Mouse (Mus musculus) macrophage (primary cell): ENCODE results near the gene Tsc22d1. TPM values are rescaled to one million over a fixed set of nuclear protein-coding genes. Genes with fewer than 3 reads are reported as not detected.

Experiments
- H3K27ac ChIP-seq: fragments of 350-480 bp; formaldehyde crosslinking; 2 replicates; pipeline ENCODE4 v1.9.0; 2021
- H3K36me3 ChIP-seq: fragments of 350-480 bp; formaldehyde crosslinking; 2 replicates; pipeline ENCODE4 v1.9.0; 2021; ENCODE audit errors: inconsistent target
- H3K4me3 ChIP-seq: fragments of 350-480 bp; formaldehyde crosslinking; 2 replicates; pipeline ENCODE4 v1.9.0; 2021; ENCODE audit errors: inconsistent target
- H3K79me2 ChIP-seq: fragments of 350-480 bp; formaldehyde crosslinking; 2 replicates; pipeline ENCODE4 v1.9.0; 2021; ENCODE audit errors: inconsistent target
- WGBS: methylation state at CpG from one replicate; pipeline ENCODE4 v1.1.7; 2026; ENCODE audit warnings: inconsistent platforms; ENCODE audit not compliant: missing documents; 5-methylcytosine and 5-hydroxymethylcytosine counted together
- polyA plus RNA-seq: library from polyadenylated mRNA; stranded (reverse); fragments of 250-400 nt; gene quantifications from 3 replicates; pipeline ENCODE4 v1.2.4, GENCODE M21; 2018; ENCODE audit warnings: inconsistent platforms

The Tsc22d1 gene
- polyA plus RNA-seq, 1 experiment from 2014 or later: 33.6 TPM

DNA sequence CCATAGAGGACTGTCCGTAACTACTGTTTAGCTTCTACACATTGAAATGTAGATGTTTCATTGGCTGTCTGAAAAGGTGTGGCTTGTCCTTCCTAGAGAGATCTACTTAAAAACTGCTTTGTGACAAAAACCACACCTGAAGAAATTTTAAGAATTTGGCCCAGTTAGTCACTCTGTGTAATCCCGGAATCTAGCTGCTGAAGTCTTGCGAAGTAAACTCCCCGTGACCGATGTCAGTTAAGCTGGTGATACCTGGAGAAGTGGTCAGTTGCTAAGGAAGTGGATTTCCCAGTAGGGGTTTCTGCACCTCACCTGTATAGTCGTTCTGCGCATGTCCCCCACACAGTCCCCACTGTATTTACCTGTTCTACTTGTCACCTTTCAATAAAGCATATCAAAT lies 92.6 kb downstream of the Tsc22d1 start:
- H3K27ac ChIP-seq: no peak overlapping the region
- no peak overlapping the region for H3K4me3 ChIP-seq
- H3K36me3 ChIP-seq: no peaks in the 10 kb centered on the region
- 93% methylated on average over 7 of the region's 7 CpGs for WGBS
- no peaks in the 10 kb centered on the region for H3K79me2 ChIP-seq

GRCm38 (mm10) chr14:76507804-76508500 lies 93.2 kb downstream of the Tsc22d1 start:
- Histone ChIP-seq H3K36me3 (no peaks in the 10 kb centered on the region), H3K79me2 (no peaks in the 10 kb centered on the region), H3K4me3 (no peak overlapping the region), H3K27ac (no peak overlapping the region)
- 79% methylated on average over 9 of the region's 9 CpGs for WGBS

GRCm38 (mm10) chr14:76508701-76509100 lies 93.9 kb downstream of the Tsc22d1 start:
- H3K79me2 ChIP-seq: no peaks in the 10 kb centered on the region
- no peaks in the 10 kb centered on the region for H3K36me3 ChIP-seq
- H3K4me3 ChIP-seq: no peak overlapping the region
- 94% methylated on average over 10 of the region's 10 CpGs for WGBS
- H3K27ac ChIP-seq: no peak overlapping the region

GRCm38 (mm10) chr14:76511971-76512370 lies 97.2 kb downstream of the Tsc22d1 start:
- Histone ChIP-seq H3K4me3 (no peak overlapping the region), H3K27ac (no peak overlapping the region)
- WGBS: 94% methylated on average over 7 of the region's 7 CpGs

GRCm38 (mm10) chr14:76513395-76514049 lies 98.8 kb downstream of the Tsc22d1 start:
- H3K4me3 ChIP-seq: no peak overlapping the region
- 48% methylated on average over 11 of the region's 11 CpGs for WGBS
- no peak overlapping the region for H3K27ac ChIP-seq

More at GRCm38 (mm10) chr14:76511971-76512370, 97.2 kb downstream of the Tsc22d1 start:
- H3K36me3 ChIP-seq: no peaks in the 10 kb centered on the region
- H3K79me2 ChIP-seq: no peaks in the 10 kb centered on the region

DNA sequence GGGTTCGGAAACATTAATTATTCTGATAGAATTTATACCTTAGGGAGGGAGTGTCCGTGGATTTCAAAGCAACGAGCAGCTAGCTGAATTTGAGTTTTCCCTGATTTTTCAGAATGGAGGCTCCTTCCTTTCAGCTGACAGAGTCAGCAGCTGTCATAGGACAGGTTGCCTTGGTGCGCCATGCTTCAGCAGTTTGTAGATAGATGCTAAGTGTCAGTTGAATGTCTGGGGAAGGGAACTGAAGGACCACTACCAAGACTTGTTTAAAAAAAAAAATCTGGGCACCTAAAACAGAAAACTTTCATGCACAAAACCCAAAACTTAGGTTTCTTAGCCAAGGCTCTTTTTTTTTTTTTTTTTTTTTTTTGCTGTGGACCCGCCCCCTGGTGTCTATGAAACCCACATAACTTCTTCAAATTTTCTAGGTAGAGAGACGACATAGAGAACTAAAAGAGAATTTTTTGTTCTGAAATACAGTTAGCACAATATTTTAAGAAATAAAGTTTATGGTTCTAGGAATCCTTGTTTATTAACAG lies 99.4 kb downstream of the Tsc22d1 start:
- 42% methylated on average over 5 of the region's 6 CpGs for WGBS
- H3K4me3 ChIP-seq: no peak overlapping the region
- no peak overlapping the region for H3K27ac ChIP-seq
- no peaks in the 10 kb centered on the region for H3K36me3 ChIP-seq
- no peaks in the 10 kb centered on the region for H3K79me2 ChIP-seq

More at GRCm38 (mm10) chr14:76513395-76514049, 98.8 kb downstream of the Tsc22d1 start:
- Histone ChIP-seq H3K36me3 (no peaks in the 10 kb centered on the region), H3K79me2 (no peaks in the 10 kb centered on the region)

DNA sequence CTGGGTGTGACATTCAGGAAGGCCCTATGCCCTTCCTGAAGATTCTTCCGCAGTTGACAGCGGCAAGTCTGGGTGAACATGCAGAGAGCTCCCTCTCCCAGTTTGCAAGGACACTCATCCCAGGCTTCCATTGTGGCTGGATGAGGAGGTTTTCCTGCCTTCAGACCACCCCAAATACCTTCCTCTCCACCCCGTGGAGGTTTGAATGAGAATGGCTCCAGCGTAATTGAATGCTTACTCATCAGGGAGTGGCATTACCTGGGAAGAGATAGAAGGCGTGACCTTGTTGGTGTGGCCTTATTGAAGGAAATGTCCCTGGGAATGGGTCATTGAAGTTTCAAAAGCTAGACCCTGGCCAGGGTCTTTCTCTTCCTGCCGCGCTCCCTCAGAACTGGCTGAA lies 100.9 kb downstream of the Tsc22d1 start:
- H3K79me2 ChIP-seq: no peaks in the 10 kb centered on the region
- H3K27ac ChIP-seq: no peak overlapping the region
- H3K4me3 ChIP-seq: no peak overlapping the region
- 95% methylated on average over 7 of the region's 7 CpGs for WGBS
- no peaks in the 10 kb centered on the region for H3K36me3 ChIP-seq

- Histone ChIP-seq H3K36me3 (no peaks in the 10 kb centered on the region), H3K4me3 (no peak overlapping the region), H3K27ac (no peak overlapping the region), H3K79me2 (no peaks in the 10 kb centered on the region)
- whole genome bisulfite sequencing: 56% methylated on average over 5 of the region's 5 CpGs
These were observed 103.5 kb downstream of the Tsc22d1 start for GRCm38 (mm10) chr14:76518217-76518616.

DNA sequence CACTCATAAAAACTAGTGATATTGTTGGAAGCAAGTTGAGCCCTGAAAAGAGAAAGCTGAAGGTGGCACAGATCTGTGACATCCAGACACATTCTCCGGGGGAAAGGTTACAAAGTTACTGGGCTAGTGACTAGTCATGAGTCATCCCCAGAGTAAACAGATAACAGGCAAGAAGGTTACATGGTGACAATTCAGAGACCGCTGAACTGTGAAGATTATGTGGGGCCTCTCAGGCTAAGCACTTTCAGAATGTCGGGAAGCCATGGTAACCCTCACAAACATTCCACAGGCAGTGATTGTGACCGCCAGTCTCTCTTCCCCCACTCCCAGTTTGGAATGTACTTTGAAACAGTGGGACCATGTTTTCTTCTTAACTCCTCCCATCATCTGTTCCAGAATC lies 105.8 kb downstream of the Tsc22d1 start:
- H3K36me3 ChIP-seq: no peaks in the 10 kb centered on the region
- 97% methylated on average over 4 of the region's 4 CpGs for WGBS
- no peaks in the 10 kb centered on the region for H3K79me2 ChIP-seq
- H3K4me3 ChIP-seq: no peak overlapping the region
- no peak overlapping the region for H3K27ac ChIP-seq

DNA sequence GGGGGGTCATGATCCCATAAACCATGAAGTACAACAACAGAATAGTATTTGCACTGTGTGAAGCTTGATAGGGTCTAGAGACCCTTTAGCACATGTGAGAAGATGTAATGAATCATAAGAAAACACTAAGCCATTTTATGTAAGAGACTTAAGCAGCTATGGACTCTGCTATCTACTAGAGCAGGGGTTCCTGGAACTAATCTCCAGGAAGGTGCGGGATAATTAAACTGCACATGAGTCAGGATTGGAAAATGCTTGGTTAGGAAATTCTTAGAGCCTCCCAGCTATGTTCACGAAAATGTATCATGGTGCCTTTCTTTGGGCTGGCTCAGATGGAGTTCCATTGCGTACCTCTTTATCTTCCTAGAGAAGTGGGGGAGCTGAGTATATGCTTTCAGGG lies 106.5 kb downstream of the Tsc22d1 start:
- Histone ChIP-seq H3K27ac (no peak overlapping the region), H3K79me2 (no peaks in the 10 kb centered on the region), H3K4me3 (no peak overlapping the region), H3K36me3 (no peaks in the 10 kb centered on the region)
- WGBS: 100% methylated on average over 3 of the region's 3 CpGs

DNA sequence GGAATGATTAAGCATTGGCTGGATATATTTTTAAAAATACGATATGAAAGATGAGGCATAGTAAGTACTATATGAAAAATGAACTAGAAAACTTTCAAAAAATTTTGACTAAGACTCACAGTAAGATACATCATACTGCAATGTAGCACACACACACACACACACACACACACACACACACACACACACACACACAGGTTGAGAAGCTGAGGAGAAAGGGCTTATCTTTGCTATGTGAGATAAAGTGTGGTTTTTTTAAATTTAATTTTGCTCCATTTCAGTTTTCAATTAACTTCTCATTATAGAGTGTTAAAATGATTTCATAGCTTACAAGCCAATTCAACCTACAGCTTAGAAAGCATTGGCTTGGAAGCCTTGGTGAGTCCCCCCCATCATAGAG lies 108.6 kb downstream of the Tsc22d1 start:
- Histone ChIP-seq H3K36me3 (no peaks in the 10 kb centered on the region), H3K79me2 (no peaks in the 10 kb centered on the region), H3K27ac (no peak overlapping the region), H3K4me3 (no peak overlapping the region)
- WGBS: 100% methylated on average over 1 of the region's 1 CpGs

DNA sequence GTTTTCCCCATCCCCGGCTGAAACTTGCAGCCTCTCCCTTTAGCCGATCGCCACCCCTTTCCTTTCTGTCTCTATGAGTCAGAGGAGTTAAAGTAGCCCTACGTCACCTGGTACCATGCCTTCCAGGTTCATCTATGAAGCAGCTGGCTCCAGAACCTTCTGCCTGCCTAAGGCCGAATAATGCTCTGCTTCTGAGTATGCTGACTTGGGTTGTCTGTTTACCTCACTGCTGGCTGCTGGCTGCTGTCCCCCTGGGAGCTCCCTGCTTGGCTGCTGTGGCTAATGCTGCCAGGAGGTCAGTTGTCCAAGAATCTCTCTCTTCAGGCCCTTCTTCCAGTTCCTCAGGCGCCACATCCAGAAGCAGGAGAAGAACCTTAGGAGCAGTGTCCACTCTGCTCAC lies 111.7 kb downstream of the Tsc22d1 start:
- Histone ChIP-seq H3K4me3 (no peak overlapping the region), H3K27ac (no peak overlapping the region)
- 84% methylated on average over 6 of the region's 6 CpGs for WGBS

DNA sequence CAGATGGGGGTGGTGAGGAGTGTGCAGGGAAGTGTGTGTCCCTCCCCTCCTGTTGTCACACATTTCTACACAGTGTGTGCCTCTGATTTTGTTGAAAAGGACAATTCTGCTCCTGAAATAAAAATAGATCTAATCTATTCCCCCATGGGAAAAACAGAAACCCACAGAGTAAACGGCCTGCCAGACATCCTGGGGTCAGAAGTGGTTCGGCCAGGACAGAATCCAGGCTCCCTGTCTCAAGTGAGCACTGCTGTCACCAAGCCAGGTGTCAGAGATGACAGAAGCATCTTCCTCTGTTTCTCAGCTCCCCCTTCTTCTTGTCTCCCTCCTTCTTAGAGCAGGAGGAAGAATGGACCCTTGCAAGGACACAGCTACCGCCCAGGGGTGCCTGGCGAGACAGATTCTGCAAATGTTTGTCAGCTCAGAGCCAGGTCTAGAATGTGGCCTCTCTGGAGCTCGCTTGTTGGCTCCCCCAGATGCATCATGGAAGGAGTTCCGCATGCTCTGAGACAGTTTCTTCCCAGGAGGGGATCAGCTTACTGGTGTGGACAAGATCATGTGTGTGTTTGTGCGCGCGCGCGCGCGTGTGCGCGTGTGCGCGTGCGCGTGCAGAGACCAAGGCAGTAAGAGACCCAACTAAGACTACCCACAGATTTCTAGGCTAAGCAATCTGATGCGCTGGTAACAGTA lies 112.4 kb downstream of the Tsc22d1 start:
- H3K27ac ChIP-seq: no peak overlapping the region
- whole genome bisulfite sequencing: 96% methylated on average over 20 of the region's 20 CpGs
- H3K36me3 ChIP-seq: no peaks in the 10 kb centered on the region

More for the DNA sequence above, 111.7 kb downstream of the Tsc22d1 start:
- no peaks in the 10 kb centered on the region for H3K79me2 ChIP-seq
- no peaks in the 10 kb centered on the region for H3K36me3 ChIP-seq

GRCm38 (mm10) chr14:76527758-76528313 lies 113.1 kb downstream of the Tsc22d1 start:
- 81% methylated on average over 9 of the region's 9 CpGs for WGBS
- Histone ChIP-seq H3K27ac (no peak overlapping the region), H3K79me2 (no peaks in the 10 kb centered on the region), H3K4me3 (no peak overlapping the region), H3K36me3 (no peaks in the 10 kb centered on the region)

More for the DNA sequence above, 112.4 kb downstream of the Tsc22d1 start:
- Histone ChIP-seq H3K79me2 (no peaks in the 10 kb centered on the region), H3K4me3 (no peak overlapping the region)
